Mouse (Mus musculus) frontal cortex, adult (tissue): ENCODE results near the gene Scarb1.
A peak's percentile ranks its signal among the peaks of the same experiment; 100 is the strongest.

ENCODE experiments used
- ATAC-seq: cut with Nextera tagmentation; 2 replicates; pipeline ENCODE4 v1.9.2; 2017; ENCODE audit warnings: mild to moderate bottlenecking, moderate library complexity, mixed read lengths; ENCODE audit not compliant: low TSS enrichment

Gene Scarb1

GRCm38 (mm10) chr5:125364851-125365429 is 24.0 kb upstream of the Scarb1 start:
- ATAC-seq = no peak

GRCm38 (mm10) chr5:125363894-125364293 is 23.0 kb upstream of the Scarb1 start:
- no peak for ATAC-seq

GRCm38 (mm10) chr5:125360981-125361510 is 20.2 kb upstream of the Scarb1 start:
- ATAC-seq = no peak

- no peak for ATAC-seq
These were observed 19.7 kb upstream of the Scarb1 start for GRCm38 (mm10) chr5:125360566-125360965.

GRCm38 (mm10) chr5:125358270-125358608 is 17.3 kb upstream of the Scarb1 start:
- ATAC-seq = no peak

- no peak for ATAC-seq
These were observed 16.8 kb upstream of the Scarb1 start for GRCm38 (mm10) chr5:125357543-125358269.

GRCm38 (mm10) chr5:125355650-125356049 is 14.8 kb upstream of the Scarb1 start:
- ATAC-seq = no peak

GRCm38 (mm10) chr5:125354885-125355492 is 14.1 kb upstream of the Scarb1 start:
- ATAC-seq = no peak

GRCm38 (mm10) chr5:125352781-125353294 is 11.9 kb upstream of the Scarb1 start:
- no peak for ATAC-seq

- no peak for ATAC-seq
These were observed 11.0 kb upstream of the Scarb1 start for GRCm38 (mm10) chr5:125351939-125352338.

GRCm38 (mm10) chr5:125351057-125351456 is 10.2 kb upstream of the Scarb1 start:
- no peak for ATAC-seq

- ATAC-seq = no peak
These were observed 8.5 kb upstream of the Scarb1 start for GRCm38 (mm10) chr5:125349391-125349790.

GRCm38 (mm10) chr5:125348487-125348886 is 7.6 kb upstream of the Scarb1 start:
- ATAC-seq = no peak; the same call in 1 of the 2 replicates

- no peak for ATAC-seq
These were observed 7.2 kb upstream of the Scarb1 start for GRCm38 (mm10) chr5:125348067-125348466.

GRCm38 (mm10) chr5:125344296-125344695 is 3.4 kb upstream of the Scarb1 start:
- no peak for ATAC-seq

GRCm38 (mm10) chr5:125341459-125342090 is 681 bp upstream of the Scarb1 start:
- no peak for ATAC-seq

GRCm38 (mm10) chr5:125339851-125340531 is 903 bp downstream of the Scarb1 start:
- peak; percentile 50; the same call in 1 of the 2 replicates for ATAC-seq

- no peak for ATAC-seq
These were observed 1.7 kb downstream of the Scarb1 start for GRCm38 (mm10) chr5:125339108-125339751.

- no peak for ATAC-seq
These were observed 3.4 kb downstream of the Scarb1 start for GRCm38 (mm10) chr5:125337526-125337925.

GRCm38 (mm10) chr5:125337012-125337411 is 3.9 kb downstream of the Scarb1 start:
- ATAC-seq = no peak

- 0 out of 2 replicates have a peak, but pooled peaks have one; percentile 27 for ATAC-seq
These were observed 7.9 kb downstream of the Scarb1 start for GRCm38 (mm10) chr5:125333009-125333408.
